Mouse (Mus musculus) ES-Bruce4 (cell line): ENCODE measurements around the gene Cdk5r1. TPM values are rescaled to one million over a fixed set of nuclear protein-coding genes. Genes with fewer than 3 reads are reported as not detected.
A peak's percentile ranks its signal among the peaks of the same experiment; 100 is the strongest.

Experiments used
- H3K27ac ChIP-seq: 2 replicates; pipeline ENCODE4 v1.5.1; 2012; ENCODE audit warnings: low read length, inconsistent platforms; ENCODE audit not compliant: insufficient read depth
- H3K27me3 ChIP-seq: 2 replicates; pipeline ENCODE4 v1.6.1; 2012; ENCODE audit warnings: mild to moderate bottlenecking, low read length, inconsistent platforms; ENCODE audit not compliant: control insufficient read depth, poor library complexity, insufficient read depth, severe bottlenecking
- H3K36me3 ChIP-seq: 2 replicates; pipeline ENCODE4 v1.6.1; 2012; ENCODE audit warnings: inconsistent platforms, mild to moderate bottlenecking, low read length, moderate library complexity; ENCODE audit not compliant: control insufficient read depth, poor library complexity, insufficient read depth, severe bottlenecking
- H3K4me1 ChIP-seq: one replicate; pipeline ENCODE4 v1.8.1; 2011; ENCODE audit warnings: low read length; ENCODE audit not compliant: control insufficient read depth, insufficient read depth
- H3K4me3 ChIP-seq: 2 replicates; pipeline ENCODE4 v1.5.1; 2011; ENCODE audit warnings: low read depth, mild to moderate bottlenecking, low read length
- H3K9ac ChIP-seq: 2 replicates; pipeline ENCODE4 v1.6.1; 2012; ENCODE audit warnings: low read depth, mild to moderate bottlenecking, inconsistent platforms; ENCODE audit not compliant: poor library complexity, severe bottlenecking
- H3K9me3 ChIP-seq: replicated peaks from 2 replicates; pipeline ENCODE4 v1.6.1; 2012; ENCODE audit warnings: mild to moderate bottlenecking, low read length, inconsistent platforms; ENCODE audit not compliant: control insufficient read depth, poor library complexity, insufficient read depth, severe bottlenecking
- CTCF ChIP-seq: IDR thresholded peaks from one replicate; pipeline ENCODE4 v1.8.1; 2011; ENCODE audit warnings: low read depth, low read length
- EP300 ChIP-seq: IDR thresholded peaks from 2 replicates; pipeline ENCODE4 v1.6.1; 2011; ENCODE audit warnings: low read depth, low read length; ENCODE audit not compliant: insufficient read depth
- POLR2A ChIP-seq: IDR thresholded peaks from one replicate; pipeline ENCODE4 v1.8.1; 2011; ENCODE audit warnings: low read length; ENCODE audit not compliant: insufficient read depth
- polyA plus RNA-seq: library from polyadenylated mRNA; stranded (reverse); fragments of >200 nt; gene quantifications from 2 replicates; pipeline ENCODE4 v1.2.4, GENCODE M21; 2011; ENCODE audit warnings: low read depth; ENCODE audit not compliant: missing spikeins, insufficient read depth, insufficient read length

Gene Cdk5r1
- polyA plus RNA-seq: 0.96 and 1.3 TPM in 2 replicates

DNA sequence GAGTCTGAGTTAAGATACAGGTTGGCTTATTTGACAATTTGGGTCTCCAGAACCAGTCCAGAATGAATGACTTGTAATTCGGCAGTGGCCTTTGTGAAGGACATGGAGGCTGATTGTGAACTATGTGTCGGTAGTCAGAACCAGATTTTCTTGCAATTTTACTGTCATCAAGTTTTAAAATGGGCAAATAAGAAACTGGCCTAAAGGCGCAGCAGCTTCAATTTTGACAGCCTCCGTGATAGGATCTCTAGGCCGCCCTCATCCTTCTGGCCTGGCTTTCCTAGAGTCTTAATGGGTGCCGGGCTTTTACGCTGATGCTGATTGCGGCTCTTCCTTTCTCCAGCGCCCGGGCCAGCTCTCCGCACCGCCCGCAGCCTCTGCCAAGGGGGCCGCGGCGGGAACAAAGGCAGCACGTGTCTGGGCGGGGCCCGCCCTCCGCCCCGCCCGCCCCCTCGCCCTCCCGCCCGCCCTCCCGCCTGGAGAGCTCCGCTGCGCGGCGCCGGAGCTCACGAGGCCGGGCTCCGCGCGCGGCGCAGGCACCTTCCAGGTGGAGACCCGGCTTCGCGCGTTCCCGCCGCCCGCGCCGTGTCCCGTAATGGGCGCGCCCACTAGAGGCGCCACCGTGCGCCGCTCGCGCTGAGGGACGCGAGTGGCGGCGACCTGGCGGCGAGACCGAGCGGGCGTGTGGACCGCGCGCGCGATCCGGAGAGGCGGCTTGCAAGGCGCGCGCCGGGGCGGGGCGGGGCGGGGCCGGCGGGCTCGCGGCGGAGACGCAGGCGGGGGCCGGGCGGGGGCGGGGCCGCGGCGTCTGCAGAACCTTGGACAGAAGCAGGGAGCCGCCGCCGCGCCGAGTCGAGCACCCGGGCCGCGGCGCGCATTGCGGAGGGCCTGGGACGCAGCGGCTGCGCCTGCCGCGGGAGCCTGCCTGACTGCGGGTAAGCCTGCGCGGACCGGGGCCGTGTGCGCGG, at the start of gene Cdk5r1:
Gene Cdk5r1, plus strand, starts transcription at position 802 of the 968 bp plus-strand sequence.
- H3K27me3 ChIP-seq: no peaks in the 10 kb centered on the region
- no peaks in the 10 kb centered on the region for H3K4me1 ChIP-seq
- TF ChIP-seq EP300 (no peak), CTCF (no peak), POLR2A (no peak)

DNA sequence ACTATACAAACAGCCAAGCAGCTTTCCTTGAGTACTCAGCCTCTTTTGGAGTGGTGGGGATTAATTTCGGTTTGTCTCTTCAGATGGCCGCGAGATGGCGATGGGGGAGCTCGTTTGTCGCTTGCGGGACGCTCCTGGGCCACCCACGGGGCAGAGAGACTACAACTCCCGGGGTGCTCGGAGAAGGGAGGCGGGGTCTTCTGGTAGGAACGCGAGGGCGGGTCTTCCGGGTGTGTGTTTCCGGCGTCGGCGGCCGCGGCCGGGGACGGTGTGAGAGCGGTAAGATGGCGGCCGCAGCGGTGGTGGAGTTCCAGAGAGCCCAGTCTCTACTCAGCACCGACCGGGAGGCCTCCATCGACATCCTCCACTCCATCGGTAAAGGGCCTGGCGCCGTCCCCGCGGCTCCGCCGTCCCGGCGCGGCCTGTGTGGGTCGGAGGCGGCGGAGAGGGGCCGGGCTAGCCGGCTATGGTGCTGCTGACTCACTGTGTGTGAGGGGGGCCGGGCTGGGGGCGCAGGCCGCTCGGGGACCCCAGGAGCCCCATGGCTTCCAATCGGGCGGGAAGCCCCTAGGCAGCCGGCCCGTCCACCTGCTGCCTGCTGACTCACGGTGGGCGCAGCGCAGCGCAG, 48.3 kb upstream of the Cdk5r1 start, which contains the start of gene Psmd11:
Gene Psmd11, plus strand, starts transcription at position 235 of the 628 bp plus-strand sequence.
- peaks cover 19% of the 10 kb centered on the region for H3K36me3 ChIP-seq
- H3K27me3 ChIP-seq: no peaks in the 10 kb centered on the region
- TF ChIP-seq POLR2A (peak; percentile 84), EP300 (no peak), CTCF (peak; percentile 67)
- no peaks in the 10 kb centered on the region for H3K4me1 ChIP-seq
- peak within 1 kb of the TSS; percentile 98 for H3K9ac ChIP-seq
- H3K27ac ChIP-seq: no peak within 1 kb of the TSS
- H3K9me3 ChIP-seq: no peaks in the 10 kb centered on the region
- peak within 1 kb of the TSS; percentile 93 for H3K4me3 ChIP-seq

More for the DNA sequence above, at the start of gene Cdk5r1:
- H3K9ac ChIP-seq: peak within 1 kb of the TSS; percentile 90
- no peak within 1 kb of the TSS for H3K27ac ChIP-seq
- H3K36me3 ChIP-seq: peaks cover 5% of the 10 kb centered on the region
- H3K9me3 ChIP-seq: no peaks in the 10 kb centered on the region
- H3K4me3 ChIP-seq: peak within 1 kb of the TSS; percentile 85

DNA sequence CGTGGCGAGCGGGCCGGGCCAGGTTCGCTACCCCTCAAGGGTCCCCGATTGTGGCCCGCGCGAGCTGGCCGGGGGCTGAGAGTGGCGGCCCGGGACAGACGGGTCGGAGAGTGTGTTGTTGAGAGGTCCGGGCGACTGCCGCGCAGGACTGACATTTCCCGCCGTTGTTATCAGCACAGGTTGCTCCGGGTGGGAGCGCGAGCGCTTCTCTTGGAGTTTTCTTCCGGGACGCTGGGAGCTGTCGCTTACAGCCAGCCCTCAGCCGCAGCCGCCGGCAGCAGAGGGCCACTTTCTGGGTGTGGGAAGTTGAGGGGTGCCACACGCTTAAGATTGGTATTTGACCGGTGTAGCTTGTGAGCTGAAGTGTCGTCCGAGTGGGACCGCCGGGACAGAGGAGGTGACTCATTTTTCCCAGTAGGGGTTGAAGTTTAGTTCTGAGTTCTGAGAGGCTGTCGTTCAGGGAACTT, 47.8 kb upstream of the Cdk5r1 start:
- TF ChIP-seq EP300: no peak
- no peak for TF ChIP-seq CTCF
- no peak for TF ChIP-seq POLR2A

DNA sequence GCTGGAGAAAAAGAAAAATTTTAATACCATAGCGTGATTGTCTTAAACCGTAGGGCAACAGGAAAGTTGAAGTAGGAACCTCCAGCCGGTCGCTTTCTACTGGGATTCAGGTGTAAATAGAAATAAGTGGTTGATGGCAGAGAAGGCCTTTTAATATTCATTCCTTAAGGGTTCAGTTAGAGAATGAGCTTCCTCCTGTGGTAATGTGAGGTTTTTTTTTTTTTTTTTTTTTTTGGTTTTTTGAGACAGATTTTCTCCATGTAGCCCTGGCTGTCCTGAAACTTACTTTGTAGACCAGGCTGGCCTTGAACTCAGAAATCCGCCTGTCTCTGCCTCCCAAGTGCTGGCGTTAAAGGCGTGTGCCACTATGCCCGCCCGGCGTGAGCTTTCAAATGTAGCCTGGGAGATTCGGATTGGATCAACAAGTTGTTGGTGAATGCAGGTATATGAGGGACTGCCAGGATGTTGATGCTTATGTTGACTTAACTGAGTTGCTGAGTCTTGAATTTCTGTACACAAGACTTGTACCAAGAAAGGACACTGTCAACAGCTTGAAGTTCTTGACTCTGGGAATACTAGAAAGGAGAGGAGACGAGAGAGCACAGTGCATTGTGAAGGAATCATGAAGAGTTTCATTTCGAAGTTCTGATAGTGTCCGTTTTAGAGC, 47.2 kb upstream of the Cdk5r1 start:
- Histone ChIP-seq H3K9ac (peak overlapping the region; percentile 98), H3K4me1 (no peaks in the 10 kb centered on the region), H3K27me3 (no peaks in the 10 kb centered on the region), H3K27ac (no peak overlapping the region; the same call in 1 of the 2 replicates), H3K36me3 (peaks cover 25% of the 10 kb centered on the region), H3K9me3 (no peaks in the 10 kb centered on the region), H3K4me3 (peak overlapping the region; percentile 93)
- TF ChIP-seq CTCF: no peak
- TF ChIP-seq EP300: no peak
- no peak for TF ChIP-seq POLR2A

More for the DNA sequence above, 47.8 kb upstream of the Cdk5r1 start:
- peak overlapping the region; percentile 93 for H3K4me3 ChIP-seq
- no peaks in the 10 kb centered on the region for H3K4me1 ChIP-seq
- no peaks in the 10 kb centered on the region for H3K9me3 ChIP-seq
- H3K27me3 ChIP-seq: no peaks in the 10 kb centered on the region
- H3K9ac ChIP-seq: peak overlapping the region; percentile 98
- H3K36me3 ChIP-seq: peaks cover 22% of the 10 kb centered on the region
- no peak overlapping the region for H3K27ac ChIP-seq

DNA sequence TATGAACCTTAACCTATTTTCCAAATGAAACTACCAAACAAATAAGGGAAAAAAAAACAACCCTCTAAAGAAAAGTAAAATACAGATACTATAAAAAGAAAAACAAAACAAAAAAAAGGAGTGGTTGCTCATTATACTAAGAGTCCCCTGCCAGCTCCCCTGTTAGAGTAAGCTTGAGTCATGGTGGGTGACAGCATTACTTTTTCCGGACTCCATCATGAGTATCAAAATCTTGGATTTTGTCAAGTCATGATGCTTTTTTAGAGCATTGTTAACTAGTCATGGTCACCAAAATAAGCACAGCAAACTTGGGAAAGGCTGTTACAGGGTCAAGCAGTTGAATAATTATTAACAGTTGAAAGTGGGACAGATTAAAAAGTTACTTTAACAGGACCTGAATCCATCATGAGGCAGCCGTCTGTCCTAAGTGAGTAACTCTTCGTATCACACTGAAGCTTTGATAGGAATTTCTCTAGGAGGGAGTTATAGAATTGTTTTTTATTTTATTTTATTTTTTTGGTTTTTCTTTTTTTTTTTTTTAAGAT, 46.4 kb upstream of the Cdk5r1 start:
- no peaks in the 10 kb centered on the region for H3K27me3 ChIP-seq
- H3K9ac ChIP-seq: peak overlapping the region; percentile 98
- no peaks in the 10 kb centered on the region for H3K9me3 ChIP-seq
- peaks cover 29% of the 10 kb centered on the region for H3K36me3 ChIP-seq
- H3K4me1 ChIP-seq: no peaks in the 10 kb centered on the region
- H3K27ac ChIP-seq: no peak overlapping the region
- TF ChIP-seq CTCF (no peak), POLR2A (no peak), EP300 (no peak)
- no peak overlapping the region for H3K4me3 ChIP-seq
